Mouse (Mus musculus): ENCODE measurements around the gene App.
A peak's percentile ranks its signal among the peaks of the same experiment; 100 is the strongest.

App gene

GRCm38 (mm10) chr16:85117541-85117940, 56.0 kb downstream of the App start:
- DNase-seq, result no peak

GRCm38 (mm10) chr16:85115837-85116236, 57.7 kb downstream of the App start:
- DNase-seq, result no peak

GRCm38 (mm10) chr16:85114742-85115141, 58.8 kb downstream of the App start:
- DNase-seq, result no peak

GRCm38 (mm10) chr16:85113941-85114340, 59.6 kb downstream of the App start:
- no peak for DNase-seq

GRCm38 (mm10) chr16:85112254-85112653, 61.3 kb downstream of the App start:
- no peak for DNase-seq

GRCm38 (mm10) chr16:85110428-85110827, 63.1 kb downstream of the App start:
- peak in 1 of 2 experiments; percentile 27 for DNase-seq

- DNase-seq, result no peak
Measured at GRCm38 (mm10) chr16:85108486-85108885, 65.1 kb downstream of the App start.

- no peak for DNase-seq
Measured at GRCm38 (mm10) chr16:85106644-85107323, 66.8 kb downstream of the App start.

GRCm38 (mm10) chr16:85105603-85106002, 68.0 kb downstream of the App start:
- DNase-seq, result no peak

- no peak for DNase-seq
Measured at GRCm38 (mm10) chr16:85103116-85103787, 70.3 kb downstream of the App start.

- DNase-seq, result no peak
Measured at GRCm38 (mm10) chr16:85101544-85101943, 72.0 kb downstream of the App start.

- no peak for DNase-seq
Measured at GRCm38 (mm10) chr16:85100806-85101205, 72.8 kb downstream of the App start.

GRCm38 (mm10) chr16:85099487-85099886, 74.1 kb downstream of the App start:
- DNase-seq, result no peak

- no peak for DNase-seq
Measured at GRCm38 (mm10) chr16:85099044-85099443, 74.5 kb downstream of the App start.

- no peak for DNase-seq
Measured at GRCm38 (mm10) chr16:85096396-85096795, 77.2 kb downstream of the App start.

- no peak for DNase-seq
Measured at GRCm38 (mm10) chr16:85095923-85096322, 77.6 kb downstream of the App start.

GRCm38 (mm10) chr16:85092644-85093091, 80.9 kb downstream of the App start:
- DNase-seq, result peak; percentile 57 to 64

- DNase-seq, result no peak
Measured at GRCm38 (mm10) chr16:85092183-85092582, 81.4 kb downstream of the App start.

GRCm38 (mm10) chr16:85090992-85091391, 82.6 kb downstream of the App start:
- no peak for DNase-seq

- DNase-seq, result no peak
Measured at GRCm38 (mm10) chr16:85088126-85088525, 85.4 kb downstream of the App start.

- peak; percentile 23 to 45 for DNase-seq
Measured at GRCm38 (mm10) chr16:85086303-85086702, 87.3 kb downstream of the App start.

- no peak for DNase-seq
Measured at GRCm38 (mm10) chr16:85085902-85086301, 87.7 kb downstream of the App start.

- no peak for DNase-seq
Measured at GRCm38 (mm10) chr16:85084152-85084551, 89.4 kb downstream of the App start.

GRCm38 (mm10) chr16:85075330-85075729, 98.2 kb downstream of the App start:
- no peak for DNase-seq
